Mouse (Mus musculus): ENCODE measurements around the gene Rabgap1l. TPM values are rescaled to one million over a fixed set of nuclear protein-coding genes. Genes with fewer than 3 reads are reported as not detected.
"Not testable (repeated sequence)": the region's sequence is repeated elsewhere in the genome, so short reads cannot be mapped to it uniquely, and the experiment has no call there.

Gene Rabgap1l
- polyA plus RNA-seq, 1 experiment from 2014 or later: 23.2 TPM

GRCm38 (mm10) chr1:160628213-160628932 is 164.6 kb downstream of the Rabgap1l start:
- Histone ChIP-seq H3K4me3 (ENCODE audit: low read depth, low read length) (no peak overlapping the region), H3K9ac (ENCODE audit: low read depth, low read length) (no peak overlapping the region), H3K4me2 (replicated peaks; ENCODE audit: low read depth) (no peak overlapping the region), H3K36me3 (ENCODE audit: control insufficient read depth, insufficient read depth) (no peaks in the 10 kb centered on the region), H3K27me3 (replicated peaks; ENCODE audit: control insufficient read depth, insufficient read depth, low read length) (no peaks in the 10 kb centered on the region), H3K9me3 (ENCODE audit: control insufficient read depth) (no peaks in the 10 kb centered on the region), H3K4me1 (replicated peaks; ENCODE audit: control insufficient read depth, insufficient read depth, low read length) (no peaks in the 10 kb centered on the region), H3K27ac (ENCODE audit: low read depth, low read length) (no peak overlapping the region)
- ATAC-seq: no peak
- TF ChIP-seq CTCF (IDR thresholded peaks at IDR 0.05; ENCODE audit: low read depth): no peak
- 81% methylated on average over 12 of the region's 12 CpGs for WGBS

- not testable (repeated sequence) for H3K4me2 ChIP-seq (replicated peaks; ENCODE audit: low read depth); H3K9me3 ChIP-seq (ENCODE audit: control insufficient read depth); H3K27ac ChIP-seq (ENCODE audit: low read depth, low read length); H3K36me3 ChIP-seq (ENCODE audit: control insufficient read depth, insufficient read depth); H3K4me3 ChIP-seq (ENCODE audit: low read depth, low read length); H3K4me1 ChIP-seq (replicated peaks; ENCODE audit: control insufficient read depth, insufficient read depth, low read length); H3K9ac ChIP-seq (ENCODE audit: low read depth, low read length); H3K27me3 ChIP-seq (replicated peaks; ENCODE audit: control insufficient read depth, insufficient read depth, low read length); ATAC-seq
- 66% methylated on average over 4 of the region's 4 CpGs for WGBS
Measured at GRCm38 (mm10) chr1:160624354-160625120, 168.5 kb downstream of the Rabgap1l start.

- no peaks in the 10 kb centered on the region for H3K4me1 ChIP-seq (replicated peaks; ENCODE audit: control insufficient read depth, insufficient read depth, low read length)
- H3K27ac ChIP-seq (ENCODE audit: low read depth, low read length): no peak overlapping the region
- no peaks in the 10 kb centered on the region for H3K27me3 ChIP-seq (replicated peaks; ENCODE audit: control insufficient read depth, insufficient read depth, low read length)
- H3K4me2 ChIP-seq (replicated peaks; ENCODE audit: low read depth): no peak overlapping the region
- H3K36me3 ChIP-seq (ENCODE audit: control insufficient read depth, insufficient read depth): no peaks in the 10 kb centered on the region
- no peak overlapping the region for H3K9ac ChIP-seq (ENCODE audit: low read depth, low read length)
- H3K9me3 ChIP-seq (ENCODE audit: control insufficient read depth): no peaks in the 10 kb centered on the region
- no peak for TF ChIP-seq CTCF (IDR thresholded peaks at IDR 0.05; ENCODE audit: low read depth)
- H3K4me3 ChIP-seq (ENCODE audit: low read depth, low read length): no peak overlapping the region
- 43% methylated on average over 2 of the region's 2 CpGs for WGBS
- no peak for ATAC-seq
Measured at GRCm38 (mm10) chr1:160618201-160618600, 174.8 kb downstream of the Rabgap1l start.

GRCm38 (mm10) chr1:160606425-160606824 is 186.6 kb downstream of the Rabgap1l start:
- no peaks in the 10 kb centered on the region for H3K36me3 ChIP-seq (ENCODE audit: control insufficient read depth, insufficient read depth)
- no peak for TF ChIP-seq CTCF (IDR thresholded peaks at IDR 0.05; ENCODE audit: low read depth)
- H3K4me3 ChIP-seq (ENCODE audit: low read depth, low read length): no peak overlapping the region
- H3K9ac ChIP-seq (ENCODE audit: low read depth, low read length): no peak overlapping the region
- 81% methylated on average over 2 of the region's 2 CpGs for WGBS
- H3K27me3 ChIP-seq (replicated peaks; ENCODE audit: control insufficient read depth, insufficient read depth, low read length): no peaks in the 10 kb centered on the region
- H3K4me1 ChIP-seq (replicated peaks; ENCODE audit: control insufficient read depth, insufficient read depth, low read length): no peaks in the 10 kb centered on the region
- no peaks in the 10 kb centered on the region for H3K9me3 ChIP-seq (ENCODE audit: control insufficient read depth)
- no peak overlapping the region for H3K27ac ChIP-seq (ENCODE audit: low read depth, low read length)
- no peak overlapping the region for H3K4me2 ChIP-seq (replicated peaks; ENCODE audit: low read depth)
- no peak for ATAC-seq

GRCm38 (mm10) chr1:160603312-160603711 is 189.7 kb downstream of the Rabgap1l start:
- ATAC-seq; H3K36me3 ChIP-seq (ENCODE audit: control insufficient read depth, insufficient read depth); H3K4me1 ChIP-seq (replicated peaks; ENCODE audit: control insufficient read depth, insufficient read depth, low read length): not testable (repeated sequence)

GRCm38 (mm10) chr1:160597369-160597768 is 195.6 kb downstream of the Rabgap1l start:
- Histone ChIP-seq H3K9me3 (ENCODE audit: control insufficient read depth) (no peaks in the 10 kb centered on the region), H3K36me3 (ENCODE audit: control insufficient read depth, insufficient read depth) (no peaks in the 10 kb centered on the region), H3K4me3 (ENCODE audit: low read depth, low read length) (no peak overlapping the region), H3K4me2 (replicated peaks; ENCODE audit: low read depth) (no peak overlapping the region), H3K27ac (ENCODE audit: low read depth, low read length) (no peak overlapping the region), H3K4me1 (replicated peaks; ENCODE audit: control insufficient read depth, insufficient read depth, low read length) (no peaks in the 10 kb centered on the region), H3K9ac (ENCODE audit: low read depth, low read length) (no peak overlapping the region), H3K27me3 (replicated peaks; ENCODE audit: control insufficient read depth, insufficient read depth, low read length) (no peaks in the 10 kb centered on the region)
- no peak for ATAC-seq
- no peak for TF ChIP-seq CTCF (IDR thresholded peaks at IDR 0.05; ENCODE audit: low read depth)
- 78% methylated on average over 1 of the region's 1 CpGs for WGBS

More at GRCm38 (mm10) chr1:160603312-160603711, 189.7 kb downstream of the Rabgap1l start:
- not testable (repeated sequence) for H3K27ac ChIP-seq (ENCODE audit: low read depth, low read length); H3K27me3 ChIP-seq (replicated peaks; ENCODE audit: control insufficient read depth, insufficient read depth, low read length); H3K4me2 ChIP-seq (replicated peaks; ENCODE audit: low read depth); H3K4me3 ChIP-seq (ENCODE audit: low read depth, low read length); H3K9me3 ChIP-seq (ENCODE audit: control insufficient read depth); H3K9ac ChIP-seq (ENCODE audit: low read depth, low read length)
